Mouse (Mus musculus) cerebellum, postnatal 10 days (tissue): ENCODE data around the gene Dnmt1.
A peak's percentile ranks its signal among the peaks of the same experiment; 100 is the strongest.

ENCODE experiments used
- DNase-seq, 2 experiments: peaks; one replicate each; pipeline ENCODE4 v3.0.0; 2021; ENCODE audit warnings: mixed read lengths in 2 of 2

Gene Dnmt1

DNA sequence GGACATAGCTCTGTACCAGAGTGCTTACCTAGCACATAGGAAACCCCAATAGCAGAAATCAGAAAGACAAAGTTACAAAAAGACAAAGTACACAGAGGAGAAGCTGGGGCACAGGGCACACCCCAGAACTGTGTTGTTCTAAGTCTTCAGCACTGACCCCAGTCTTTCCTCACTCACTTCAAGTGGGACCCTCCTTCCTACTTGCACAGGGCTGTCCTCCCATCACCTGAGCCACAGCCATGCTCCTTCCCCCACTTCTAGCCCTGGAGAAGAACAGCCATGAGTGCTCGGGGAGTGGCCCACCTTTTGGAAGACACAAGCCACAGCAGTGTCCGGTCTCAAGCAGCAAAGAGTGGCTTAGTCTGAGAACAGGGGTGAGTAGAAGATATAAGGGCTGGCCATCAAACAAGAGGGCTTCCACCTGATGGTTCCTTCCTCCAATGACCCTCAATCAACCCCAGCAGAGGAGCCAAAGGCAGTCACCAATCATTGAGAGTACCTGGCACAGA is at the start of gene Dnmt1:
TSS of gene Dnmt1 (minus strand) at position 459 of the 509 bp plus-strand sequence.
- DNase-seq: no peak

DNA sequence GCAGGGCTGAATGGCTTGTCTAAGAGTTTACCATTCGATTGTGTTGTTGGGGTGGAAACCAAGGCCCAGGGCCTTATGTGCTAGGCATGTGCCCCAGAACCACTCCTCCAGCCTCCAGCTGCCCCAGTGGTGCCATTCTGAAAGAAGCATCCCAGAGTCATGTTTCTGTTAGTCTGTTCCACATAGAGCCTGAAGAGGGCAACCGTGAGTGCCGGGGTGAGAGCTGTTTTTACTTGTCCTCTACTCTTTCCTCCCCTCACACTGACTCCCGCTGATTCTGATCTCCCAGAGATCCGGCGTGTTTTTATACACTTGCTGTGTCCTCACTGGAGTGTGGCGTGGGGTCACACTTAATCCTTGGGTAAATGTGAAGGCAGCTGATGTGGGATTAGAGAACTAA is 48.3 kb upstream of the Dnmt1 start:
- DNase-seq: no peak

DNA sequence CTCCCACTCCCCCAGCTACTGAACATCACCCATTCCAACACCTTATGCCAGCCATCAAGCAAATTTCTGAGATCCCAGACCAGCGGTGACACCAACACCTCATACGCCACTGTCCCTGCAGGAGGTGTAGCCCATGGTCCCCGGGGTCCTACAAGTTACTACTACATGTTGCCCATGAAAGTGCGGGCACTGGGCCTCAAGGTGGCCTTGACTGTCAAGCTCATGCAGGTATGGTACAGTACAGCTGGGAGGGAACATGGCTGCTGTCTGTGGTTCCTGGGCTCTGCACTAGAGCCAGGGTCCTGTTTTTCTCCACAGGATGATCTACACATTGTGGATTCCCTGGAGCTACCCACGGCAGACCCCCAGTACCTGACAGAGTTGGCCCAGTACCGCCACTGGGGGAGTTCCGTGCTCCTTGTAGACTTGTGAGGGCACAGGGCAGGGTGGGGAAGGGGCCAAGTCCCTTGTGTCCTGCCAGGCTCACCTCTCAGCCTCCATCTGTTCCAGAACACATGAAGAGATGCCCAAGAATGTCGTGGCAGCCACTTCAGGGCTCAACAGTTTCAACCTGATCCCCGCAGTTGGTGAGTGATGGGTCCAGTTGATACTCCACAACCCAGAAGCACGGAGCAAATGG is 47.7 kb upstream of the Dnmt1 start:
- DNase-seq: no peak

DNA sequence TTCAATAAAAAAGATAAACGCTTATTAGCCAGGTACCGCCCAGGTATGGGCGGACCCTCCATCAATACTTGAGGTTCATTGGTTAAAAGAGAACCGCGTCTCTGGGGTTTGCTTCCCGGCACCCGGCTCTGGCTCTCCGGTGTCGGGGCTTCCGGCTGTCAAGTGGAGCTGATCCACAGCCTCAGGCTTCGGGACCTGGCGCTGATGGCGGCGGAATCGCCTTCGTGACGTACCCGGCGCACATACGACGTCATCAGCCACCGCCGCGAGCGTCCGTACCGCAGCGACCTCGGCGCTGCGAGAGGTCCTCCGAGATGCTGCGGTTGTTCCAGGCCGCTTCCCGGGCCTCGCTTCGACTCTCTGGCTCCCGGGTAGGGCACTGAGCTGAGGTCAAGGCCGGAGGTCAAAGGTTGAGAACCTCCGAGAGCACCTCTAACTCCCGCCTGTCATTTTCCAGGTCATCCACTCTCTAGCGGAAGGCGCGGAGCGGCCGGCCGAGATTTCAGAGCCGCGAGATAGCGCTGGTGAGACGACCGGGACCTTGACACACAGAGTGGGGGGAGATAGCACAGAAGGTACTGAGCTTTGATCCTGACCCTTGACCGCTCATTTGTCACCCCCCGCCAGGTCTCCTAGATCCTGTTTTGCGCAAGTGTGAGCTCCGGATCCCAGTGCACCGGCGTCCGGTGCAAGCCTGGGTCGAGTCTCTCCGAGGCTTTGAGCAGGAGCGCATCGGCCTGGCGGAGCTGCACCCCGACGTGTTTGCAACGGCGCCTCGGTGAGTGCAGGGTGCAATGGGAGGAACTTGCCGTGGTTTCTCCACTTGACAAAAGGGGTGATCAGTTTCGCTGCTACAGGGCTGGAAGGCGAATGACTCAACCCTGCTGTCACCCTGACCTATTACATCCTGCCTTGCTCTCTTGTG is 43.2 kb upstream of the Dnmt1 start, which contains the start of gene Mrpl4:
TSS of gene Mrpl4 (plus strand) at position 112 of the 925 bp plus-strand sequence.
- DNase-seq: peak; percentile 97

DNA sequence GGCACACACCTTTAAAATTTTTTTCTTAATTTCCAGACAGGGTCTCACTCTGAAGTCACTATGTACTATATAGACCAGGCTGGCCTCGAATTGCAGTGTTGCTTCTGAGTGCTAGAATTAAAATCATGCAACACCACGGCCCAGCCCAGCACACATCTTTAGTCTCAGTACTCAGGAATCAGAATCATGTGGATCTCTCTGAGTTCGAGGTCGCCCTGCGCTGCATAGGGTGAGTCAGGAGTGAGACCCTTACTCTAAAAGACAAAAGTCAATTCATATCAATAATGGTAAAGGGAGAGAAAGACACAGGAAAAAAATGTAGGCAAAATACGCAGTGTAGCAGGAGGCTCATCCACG is 42.6 kb upstream of the Dnmt1 start:
- no peak for DNase-seq

DNA sequence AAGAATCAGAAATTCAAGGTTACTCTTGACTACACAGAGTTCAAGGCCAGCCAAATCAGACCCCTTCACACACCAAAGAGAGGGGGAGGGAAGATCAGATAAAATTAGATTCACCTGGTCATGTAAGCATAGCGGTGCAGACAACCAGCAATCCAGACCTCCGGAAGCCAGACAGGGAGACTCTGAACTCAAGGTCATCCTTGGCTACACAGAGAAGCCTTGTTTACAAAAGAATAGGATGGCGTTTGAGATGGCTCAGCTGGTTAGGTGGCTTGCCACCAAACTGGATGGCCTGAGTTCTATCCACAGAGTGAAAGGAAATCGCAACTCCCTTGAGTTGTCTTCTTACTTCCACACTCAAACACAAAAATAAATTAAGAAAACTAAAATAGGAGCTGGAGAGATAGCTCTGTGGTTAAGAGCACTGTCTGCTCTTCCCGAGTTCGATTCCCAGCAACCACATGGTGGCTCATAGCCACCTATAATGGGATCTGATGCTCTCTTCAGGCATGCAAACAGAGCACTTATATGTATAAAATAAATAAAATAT is 42.0 kb upstream of the Dnmt1 start:
- no peak for DNase-seq

DNA sequence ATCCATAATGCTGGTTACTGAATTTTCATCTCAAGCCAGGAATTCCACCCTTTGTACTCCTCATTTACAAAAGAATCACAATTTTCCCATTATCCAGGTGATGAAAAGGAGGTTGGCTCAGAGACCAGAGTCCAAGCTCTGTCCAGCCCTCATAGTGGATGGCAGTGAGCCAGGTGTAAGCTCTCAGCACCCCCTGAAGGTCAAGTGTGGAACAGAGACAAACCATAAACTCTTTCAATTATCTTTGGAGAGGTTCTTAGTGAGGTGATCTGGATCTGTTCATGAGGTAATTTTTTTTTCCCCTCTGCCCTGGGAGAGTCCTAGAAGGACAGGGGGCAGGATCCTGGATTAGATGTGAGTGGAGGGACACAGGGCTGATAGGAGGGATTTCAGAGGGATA is 41.1 kb upstream of the Dnmt1 start:
- peak; percentile 39 to 50 for DNase-seq

DNA sequence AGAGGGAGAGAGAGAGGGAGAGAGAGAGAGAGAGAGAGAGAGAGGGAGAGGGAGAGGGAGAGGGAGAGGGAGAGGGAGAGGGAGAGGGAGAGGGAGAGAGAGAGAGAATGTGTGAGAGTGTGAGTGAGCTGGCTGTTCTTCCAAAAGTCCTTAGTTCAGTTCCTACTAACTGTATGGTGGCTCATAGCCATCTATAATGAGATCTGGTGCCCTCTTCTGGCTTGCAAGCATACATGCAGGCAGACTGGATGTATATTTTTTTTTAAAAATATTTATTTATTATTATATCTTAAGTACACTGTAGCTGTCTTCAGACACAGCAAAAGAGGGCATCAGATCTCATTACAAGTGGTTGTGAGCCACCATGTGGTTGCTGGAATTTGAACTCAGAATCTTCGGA is 38.6 kb upstream of the Dnmt1 start:
- DNase-seq: peak in 1 of 2 experiments; percentile 38

DNA sequence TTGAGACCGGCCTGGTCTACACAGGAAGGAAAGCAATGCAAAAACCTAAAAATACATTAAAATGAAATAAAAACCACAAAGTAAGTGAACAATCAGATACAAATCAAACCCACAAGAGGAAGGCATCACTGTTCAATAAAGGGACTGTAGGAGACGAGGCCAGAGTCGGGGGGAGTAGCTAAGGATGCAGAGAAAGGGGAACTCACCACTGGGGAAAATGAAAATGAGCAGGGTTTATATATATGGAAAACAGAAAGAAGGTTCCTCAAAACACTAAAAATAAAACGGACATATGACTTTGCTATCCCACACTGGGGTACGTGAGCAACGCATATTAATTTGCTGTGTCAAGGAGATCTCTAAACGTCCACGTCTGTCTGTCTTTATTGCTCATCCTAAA is 37.4 kb upstream of the Dnmt1 start:
- no peak for DNase-seq

DNA sequence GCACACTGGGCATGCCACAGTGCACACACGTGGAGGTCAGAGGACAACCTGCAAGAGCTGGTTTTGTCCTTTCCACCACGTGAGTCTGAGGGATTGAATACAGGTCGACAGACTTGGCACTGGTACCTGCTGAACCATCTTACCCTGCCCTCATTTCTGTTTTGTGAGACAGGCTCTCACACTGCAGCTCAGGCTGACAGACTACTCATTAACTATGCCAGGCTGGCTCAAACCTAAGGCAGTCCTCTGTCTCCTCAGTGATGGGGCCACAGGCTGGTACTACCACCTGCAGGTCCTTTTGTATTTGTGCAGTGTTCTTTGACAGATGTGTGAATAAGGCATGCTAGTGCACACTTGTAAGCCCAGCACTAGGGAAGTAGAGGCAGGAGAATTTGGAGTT is 35.4 kb upstream of the Dnmt1 start:
- DNase-seq: no peak

DNA sequence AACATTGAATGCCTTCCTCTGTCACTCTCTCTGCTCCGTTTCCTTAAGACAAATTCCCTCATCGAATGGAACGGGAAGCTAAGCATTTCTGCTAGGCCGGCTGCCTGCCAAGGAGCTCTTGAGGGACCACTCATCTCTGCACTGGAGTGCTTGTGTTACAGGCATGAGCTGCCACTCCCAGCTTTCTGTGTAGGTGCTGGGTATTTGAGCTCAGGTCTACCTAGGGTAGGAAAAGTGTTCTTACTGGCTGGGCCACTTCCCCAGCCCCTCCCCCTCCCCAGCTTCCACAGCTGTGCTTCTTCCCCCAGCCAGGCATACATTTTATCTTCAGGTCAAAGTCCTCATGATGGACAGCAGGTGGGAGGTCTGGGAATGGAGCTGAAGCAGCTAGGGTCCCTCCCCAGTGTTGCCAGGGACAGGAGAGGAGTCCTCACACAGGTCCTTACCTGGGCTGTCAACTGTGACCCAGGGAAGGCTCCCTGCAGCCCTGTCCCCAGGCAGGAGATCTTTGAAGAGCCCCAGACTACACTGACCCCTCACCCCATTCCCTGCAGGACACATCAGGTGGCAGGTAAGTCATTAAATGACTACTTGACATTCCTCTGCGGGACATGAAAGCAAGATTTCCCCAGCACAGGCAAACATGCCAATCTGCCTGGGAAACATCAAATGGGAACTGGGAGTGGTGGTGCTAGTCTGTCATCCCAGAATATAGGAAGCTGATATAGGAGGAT is 33.6 kb upstream of the Dnmt1 start:
- no peak for DNase-seq

DNA sequence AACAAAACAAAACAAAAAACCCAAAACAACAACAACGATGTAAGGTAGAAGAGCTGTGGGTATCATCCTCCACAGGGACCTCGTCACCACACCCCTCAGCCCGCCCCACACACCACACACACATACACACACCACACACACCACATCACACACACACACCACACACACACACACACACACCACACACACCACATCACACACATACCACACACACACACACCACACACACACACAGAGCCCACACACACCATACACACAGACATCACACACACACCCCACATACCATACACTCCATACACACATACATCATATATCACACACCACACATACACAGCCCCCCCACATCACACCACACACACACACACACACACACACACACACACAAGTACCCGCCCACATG is 31.9 kb upstream of the Dnmt1 start:
- no peak for DNase-seq

DNA sequence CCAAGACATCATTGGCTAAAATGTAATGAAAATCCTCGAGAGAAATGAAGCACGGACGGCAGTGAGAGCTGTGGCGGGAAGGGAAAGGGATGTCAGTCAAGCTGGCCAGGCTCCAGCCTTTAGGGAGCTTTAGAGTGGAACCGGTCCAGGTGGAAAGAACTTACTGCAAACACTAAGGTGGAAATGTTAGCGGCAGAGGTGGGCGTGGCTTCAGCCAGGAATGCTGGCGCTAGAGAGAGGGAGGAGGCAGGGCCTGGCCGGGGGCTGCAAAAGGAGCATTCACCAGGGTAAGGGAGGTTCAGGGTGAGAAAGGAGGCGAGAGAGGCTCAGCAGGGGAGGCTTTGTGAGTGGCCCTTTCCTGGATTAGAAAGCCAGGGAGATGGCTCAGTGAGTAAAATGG is 31.2 kb upstream of the Dnmt1 start:
- DNase-seq: peak; percentile 43 to 47

DNA sequence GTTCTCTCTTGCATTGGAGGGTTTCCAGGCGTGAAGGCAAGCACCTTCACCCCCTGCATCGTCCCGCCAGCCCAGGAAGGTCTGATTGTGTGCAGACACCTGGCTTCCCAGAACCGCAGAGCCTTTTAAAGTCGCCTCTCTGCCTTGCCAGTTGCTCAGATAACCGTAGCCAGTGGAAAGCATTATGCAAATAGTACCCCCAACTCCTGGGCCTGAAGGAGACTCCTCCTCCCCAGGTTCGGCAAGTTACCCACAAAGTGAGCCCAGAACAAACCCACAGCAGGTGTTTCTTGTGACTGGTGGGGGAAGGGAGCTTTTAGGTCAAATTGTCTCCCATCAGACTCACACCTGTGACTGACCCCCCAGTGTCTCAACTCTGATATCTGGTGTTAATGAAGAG is 28.3 kb upstream of the Dnmt1 start:
- DNase-seq: no peak

DNA sequence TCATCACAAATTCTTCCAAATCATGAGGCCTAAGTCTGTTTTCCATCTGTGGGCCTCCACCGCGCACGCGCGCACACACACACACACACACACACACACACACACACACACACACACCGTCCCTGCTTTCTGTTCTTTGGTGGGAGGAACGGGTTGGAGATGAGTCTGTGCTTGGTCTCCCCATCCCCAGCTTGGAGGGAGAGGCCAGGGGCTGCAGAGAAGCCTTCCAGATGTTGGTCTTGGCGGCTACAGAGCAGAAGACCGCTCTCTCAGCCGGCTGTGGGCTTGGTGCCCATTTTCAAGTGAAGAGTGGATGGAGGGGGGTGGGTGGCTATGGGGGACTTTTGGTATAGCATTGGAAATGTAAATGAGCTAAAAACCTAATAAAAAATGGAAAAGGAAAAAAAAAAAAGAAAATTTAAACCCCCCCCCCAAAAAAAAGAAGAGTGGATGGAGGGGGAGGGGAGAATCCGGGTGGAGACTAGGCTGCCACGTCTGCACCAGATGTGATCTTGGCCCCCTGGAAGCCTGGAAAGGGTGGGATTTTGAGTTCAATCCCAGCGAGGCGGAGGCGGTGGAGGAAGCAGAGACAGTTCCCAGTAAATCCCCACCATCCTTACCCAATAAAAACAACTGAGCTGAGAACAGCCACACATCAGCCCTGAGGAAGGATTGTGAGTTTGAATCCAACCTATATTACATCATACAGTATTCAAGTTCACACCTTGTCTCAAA is 27.4 kb upstream of the Dnmt1 start:
- DNase-seq: no peak

DNA sequence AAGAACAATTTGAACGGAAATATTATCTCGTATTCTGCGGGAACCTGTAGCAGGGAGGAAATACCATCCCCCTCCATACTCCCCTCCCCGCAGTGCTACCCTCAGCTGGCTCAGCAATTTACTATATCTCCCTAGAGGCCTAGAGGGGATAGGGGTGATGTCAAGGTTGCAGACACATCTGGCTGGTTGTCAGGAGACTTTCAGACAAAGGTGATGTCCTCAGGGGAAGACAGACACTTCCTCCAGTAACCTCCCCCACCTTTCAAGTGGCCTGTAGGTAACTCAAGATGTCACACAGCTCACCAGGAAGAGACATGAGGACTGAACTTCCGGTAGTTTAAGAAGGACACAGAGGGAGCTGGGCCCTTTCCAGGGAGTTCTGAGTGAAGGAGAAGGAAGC is 23.5 kb upstream of the Dnmt1 start:
- no peak for DNase-seq

DNA sequence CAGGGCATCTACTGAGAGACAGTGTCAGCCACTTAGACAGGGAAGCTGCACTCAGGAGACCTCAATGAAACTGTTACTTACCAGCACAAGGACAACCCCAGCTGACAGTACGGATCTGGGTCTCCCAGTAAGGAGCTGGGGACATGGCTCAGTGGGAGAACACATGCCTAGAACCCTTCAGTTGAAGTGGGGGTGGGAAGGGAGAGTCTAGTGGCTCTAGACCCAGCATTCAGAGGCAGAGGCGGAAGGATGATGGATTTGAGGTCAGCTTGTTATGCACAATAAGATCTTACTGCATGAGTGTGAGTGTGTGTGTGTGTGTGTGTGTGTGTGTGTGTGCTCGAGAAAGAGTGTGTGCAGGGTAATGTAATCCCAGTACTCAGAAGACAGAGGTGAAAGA is 22.5 kb upstream of the Dnmt1 start:
- no peak for DNase-seq

DNA sequence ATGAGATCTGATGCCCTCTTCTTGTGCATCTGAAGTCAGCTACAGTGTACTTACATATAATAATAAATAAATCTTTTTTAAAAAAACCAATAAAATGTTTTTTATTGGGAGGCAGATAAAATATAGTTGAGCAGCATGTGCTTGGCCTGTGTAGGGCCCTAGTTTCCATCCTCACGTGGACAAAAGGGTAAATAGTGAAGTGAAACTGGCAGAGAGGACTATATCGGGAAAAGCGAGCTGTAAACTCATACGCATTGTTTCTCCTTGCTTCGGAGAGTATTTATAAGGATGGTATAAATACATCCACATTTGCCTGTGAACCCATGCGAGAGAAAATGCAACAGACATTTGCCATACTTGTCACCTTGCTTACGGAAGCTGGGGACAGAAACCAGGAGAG is 20.1 kb upstream of the Dnmt1 start:
- DNase-seq: no peak

DNA sequence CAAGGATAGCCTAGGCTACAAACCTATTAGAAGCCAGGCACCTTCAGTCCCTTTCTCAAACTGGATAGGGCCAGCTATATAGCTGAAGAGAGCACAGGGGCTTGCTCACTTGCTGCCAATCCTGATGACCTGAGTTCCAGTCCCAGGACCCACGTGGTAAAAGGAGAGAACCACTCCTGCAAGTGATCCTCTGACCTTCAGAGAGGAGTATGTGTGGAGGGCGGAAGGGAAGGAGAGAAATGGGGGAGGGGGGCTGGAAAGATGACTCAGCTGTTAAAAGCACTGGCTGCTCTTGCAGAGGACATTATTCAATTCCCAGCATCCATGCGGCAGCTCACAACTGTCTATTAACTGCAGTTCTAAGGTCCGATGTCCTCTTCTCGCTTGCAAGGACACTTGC is 19.5 kb upstream of the Dnmt1 start:
- DNase-seq: no peak

DNA sequence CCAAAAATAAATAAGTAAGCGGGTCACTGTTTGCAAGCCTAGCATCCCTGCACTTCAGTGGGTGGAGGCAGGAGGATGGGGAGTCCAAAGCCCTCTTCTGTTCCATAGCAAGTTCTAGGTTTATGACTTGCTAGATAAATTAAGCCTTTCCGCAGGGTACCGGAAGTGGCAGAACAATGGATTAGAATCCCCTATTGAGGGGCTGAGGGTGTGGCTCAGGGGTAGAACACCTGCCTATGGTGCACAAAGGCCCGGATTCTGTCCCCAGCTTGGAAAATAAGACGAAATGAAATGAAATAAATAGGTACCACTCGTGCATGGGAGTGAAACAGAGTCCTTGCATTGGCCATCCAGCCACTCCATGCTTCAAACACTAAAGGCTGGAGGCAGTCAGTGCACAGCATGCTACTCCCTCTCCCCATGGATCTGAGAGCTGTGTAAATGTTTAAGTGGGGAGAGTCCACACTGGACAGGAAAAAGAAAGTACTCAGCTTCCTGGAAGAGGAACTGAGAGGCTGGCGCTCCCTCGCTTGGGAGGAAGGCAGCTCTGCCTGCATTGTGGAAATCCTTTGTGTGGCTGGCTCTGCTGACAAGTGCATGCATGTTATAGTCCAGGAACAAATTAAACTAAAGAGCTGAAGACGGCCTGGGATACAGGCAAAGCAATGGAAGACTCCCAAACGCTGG is 18.9 kb upstream of the Dnmt1 start:
- no peak for DNase-seq

DNA sequence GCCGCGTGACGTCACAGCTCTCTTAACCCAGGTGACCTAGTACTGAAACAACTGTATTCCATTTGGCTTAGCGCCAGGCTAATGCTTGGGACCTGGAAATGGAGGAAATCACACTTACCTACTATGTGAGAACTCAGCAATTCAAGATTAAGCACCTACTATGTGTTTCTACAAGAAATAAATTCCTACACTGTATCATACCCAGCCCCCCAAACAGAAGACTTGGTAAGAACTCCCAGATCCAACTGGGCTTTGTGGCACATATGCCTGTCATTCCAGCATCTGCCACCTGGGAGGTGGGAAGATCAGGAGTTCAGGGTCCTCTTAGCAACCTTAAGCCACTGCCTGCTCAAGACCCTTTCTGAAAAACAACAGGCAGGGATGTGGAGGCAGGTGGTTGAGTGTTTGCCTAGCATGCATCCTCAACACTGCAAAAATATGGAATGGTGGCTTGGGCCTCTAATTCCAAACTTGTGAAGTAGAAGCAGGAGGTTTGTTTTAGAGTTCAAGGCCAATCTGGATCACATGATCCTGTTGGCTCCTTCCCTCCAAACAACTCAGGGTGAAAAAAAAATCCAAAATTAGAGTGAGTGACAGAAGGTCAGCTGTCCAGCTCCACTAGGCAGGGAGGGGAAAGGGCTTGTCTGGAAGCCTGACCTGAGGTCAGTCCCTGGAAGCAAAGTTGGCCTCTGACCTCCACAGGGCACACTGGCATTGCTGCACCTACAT is 17.4 kb upstream of the Dnmt1 start:
- no peak for DNase-seq
